Mouse (Mus musculus): Measurements from ENCODE around the gene Plpp7.

Plpp7 gene

DNA sequence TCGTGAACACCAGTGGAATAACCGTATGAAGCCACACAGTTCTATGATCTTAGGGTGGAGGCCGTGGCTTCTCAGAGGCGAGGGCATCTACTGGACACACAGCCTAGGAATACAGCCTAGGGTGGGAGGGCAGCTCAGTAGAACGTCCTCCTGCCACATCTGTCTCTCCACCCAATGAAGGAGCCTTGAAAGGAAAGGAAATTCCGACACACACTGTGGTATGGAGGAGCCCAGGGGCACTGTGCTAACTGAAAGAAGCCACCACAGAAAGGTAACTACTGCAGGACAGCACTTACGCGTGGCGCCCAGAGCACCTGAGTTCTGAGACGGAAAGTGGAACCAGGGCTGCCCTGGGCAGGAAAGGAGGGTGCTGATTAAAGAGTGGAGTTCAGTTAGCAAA, 24.6 kb upstream of the Plpp7 start:
- DNase-seq, result no peak

DNA sequence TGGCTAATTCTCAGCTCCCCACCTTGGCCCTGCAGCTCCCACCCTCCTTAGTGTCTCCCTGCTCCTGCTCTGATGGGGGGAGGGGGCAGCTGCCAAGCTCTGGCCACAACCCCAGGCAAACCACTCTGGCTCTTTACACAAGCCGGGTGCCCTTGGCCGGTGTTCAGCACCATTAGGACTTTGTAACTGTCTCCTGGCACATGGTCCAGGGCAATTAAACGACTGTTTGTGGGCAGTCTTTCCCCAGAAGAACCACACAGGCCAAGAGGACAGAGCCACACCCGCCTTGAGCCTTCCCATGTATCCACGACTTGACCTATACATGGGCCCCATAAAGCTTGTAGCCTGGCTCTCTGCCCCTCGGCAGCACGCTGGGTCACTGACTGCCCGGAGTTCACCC, 20.9 kb upstream of the Plpp7 start:
- no peak for DNase-seq

DNA sequence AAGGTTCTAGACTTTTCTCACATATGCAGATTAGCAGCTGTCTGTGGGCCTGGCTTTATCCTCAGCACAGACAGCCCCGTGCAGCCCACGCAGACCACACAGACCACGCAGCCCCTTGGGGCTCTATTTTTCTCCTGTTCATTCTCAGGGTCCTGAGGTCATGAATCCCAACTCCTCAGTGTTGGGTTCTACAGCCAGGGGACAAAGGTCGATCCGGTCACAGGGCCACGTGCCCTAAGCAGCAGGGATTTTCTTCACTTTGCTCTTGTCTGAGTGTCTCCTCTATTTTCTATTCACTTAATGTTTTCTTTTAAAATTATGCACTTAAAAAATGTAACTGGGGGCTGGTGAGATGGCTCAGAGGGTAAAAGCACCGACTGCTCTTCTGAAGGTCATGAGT, 20.0 kb upstream of the Plpp7 start:
- DNase-seq, result no peak

DNA sequence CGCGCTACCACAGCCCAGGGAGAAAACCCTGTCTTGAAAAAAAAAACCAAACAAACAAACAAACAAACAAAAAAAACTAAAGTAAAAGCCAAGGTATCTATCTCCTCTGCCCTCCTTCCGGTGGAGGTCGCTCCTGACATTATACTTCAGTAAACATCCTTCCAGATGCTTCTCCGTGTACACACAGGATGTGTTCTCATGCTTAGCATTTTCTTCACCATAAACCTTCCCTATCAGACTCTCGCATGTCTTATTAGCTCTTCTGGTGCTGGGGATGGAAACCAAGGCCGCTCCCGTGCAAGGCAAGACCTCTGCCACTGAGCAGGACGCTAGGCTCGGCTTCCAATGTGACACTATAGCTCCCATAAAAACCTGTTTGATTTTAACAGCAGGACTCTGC, 17.6 kb upstream of the Plpp7 start:
- DNase-seq, result no peak

DNA sequence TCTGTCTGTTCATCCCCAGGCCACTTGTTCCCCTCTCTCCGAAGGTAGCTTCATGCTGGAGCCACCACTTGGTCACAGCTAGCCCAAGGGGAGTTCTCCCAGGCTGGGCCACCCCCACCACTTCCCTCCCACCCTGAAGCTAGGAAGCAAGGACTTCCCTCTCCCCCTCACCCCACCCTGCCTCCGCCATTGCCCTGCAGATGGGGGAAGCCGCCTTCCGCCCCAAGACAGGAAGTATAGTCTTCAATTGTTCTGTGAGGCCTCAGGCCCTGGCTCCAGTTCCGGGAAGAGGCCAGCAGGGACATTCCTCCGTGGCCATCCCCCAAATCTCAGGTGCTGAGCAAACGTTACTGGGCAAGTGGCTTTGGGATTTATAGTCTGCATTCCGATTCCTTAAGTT, 16.8 kb upstream of the Plpp7 start:
- peak; percentile 52 for DNase-seq

DNA sequence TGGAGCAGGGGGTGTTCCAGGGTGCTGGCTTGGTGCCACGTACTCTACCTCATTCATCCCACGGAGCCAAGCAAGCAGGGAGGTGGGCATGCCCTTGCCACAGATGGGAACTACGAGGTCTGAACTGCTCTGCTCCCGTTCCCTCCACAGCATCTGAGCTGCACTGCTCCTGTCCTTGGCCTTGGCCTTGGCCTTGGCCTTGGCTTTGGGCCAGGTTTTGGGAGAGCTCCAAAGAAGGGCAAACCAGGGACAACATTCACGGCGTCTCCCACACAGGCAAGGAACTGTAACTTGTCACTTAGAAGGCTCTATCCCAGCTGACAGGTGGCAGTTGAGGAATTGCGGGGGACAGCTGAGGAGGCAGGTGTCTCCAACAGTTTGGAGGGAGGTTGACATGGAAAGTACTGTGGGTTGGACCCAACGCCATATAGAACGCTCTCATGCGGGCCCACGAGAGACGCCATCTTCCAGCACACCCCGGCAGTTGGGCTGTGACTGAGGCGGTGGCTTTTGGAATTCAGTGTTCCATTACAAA, 16.1 kb upstream of the Plpp7 start:
- DNase-seq, result no peak

DNA sequence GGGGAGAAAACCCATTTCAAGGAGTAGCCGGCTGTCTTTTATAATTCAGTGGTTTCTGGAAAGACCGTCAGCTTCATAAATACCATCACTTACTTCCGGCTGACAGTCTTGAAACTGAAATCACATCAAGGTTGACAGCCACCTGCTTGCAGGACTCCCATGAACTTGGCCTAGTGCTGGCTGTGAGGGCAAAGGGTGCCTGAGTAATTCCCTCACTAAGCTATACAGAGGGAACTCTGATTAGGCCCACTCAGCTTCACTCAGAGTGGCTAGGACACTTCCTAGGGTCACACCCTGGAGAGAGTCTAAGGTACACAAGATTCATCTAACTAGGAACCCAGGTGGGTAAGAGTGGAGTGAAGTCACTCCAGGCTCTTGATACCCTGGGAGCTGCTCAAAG, 14.6 kb upstream of the Plpp7 start:
- no peak for DNase-seq

DNA sequence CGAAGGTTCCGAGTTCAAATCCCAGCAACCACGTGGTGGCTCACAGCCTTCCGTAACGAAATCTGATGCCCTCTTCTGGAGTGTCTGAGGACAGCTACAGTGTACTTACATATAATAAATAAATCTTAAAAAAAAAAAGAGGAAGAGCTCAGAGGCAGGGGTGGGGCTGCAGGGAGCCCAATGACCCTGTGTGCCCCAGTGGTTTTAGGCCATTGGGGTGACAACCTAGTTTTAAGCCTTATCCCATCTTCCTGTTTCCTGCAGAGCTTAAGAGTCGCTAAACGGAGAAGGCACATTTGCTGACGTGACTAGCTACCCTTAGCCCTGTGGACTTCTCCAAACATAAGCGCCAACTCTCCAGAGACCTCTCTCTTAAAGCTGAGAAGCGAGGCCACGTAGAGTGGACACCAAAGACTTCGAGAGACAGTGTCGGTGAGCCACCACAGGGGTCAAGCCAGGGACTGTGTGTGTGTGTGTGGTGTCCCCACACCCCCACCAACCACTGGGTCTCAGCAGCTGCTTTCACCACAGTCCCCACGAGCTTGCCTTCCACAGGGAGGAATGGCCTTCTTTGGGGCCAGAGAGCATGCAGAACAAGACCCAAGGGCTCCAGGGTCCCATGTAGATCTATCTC, 13.9 kb upstream of the Plpp7 start:
- peak; percentile 28 for DNase-seq

DNA sequence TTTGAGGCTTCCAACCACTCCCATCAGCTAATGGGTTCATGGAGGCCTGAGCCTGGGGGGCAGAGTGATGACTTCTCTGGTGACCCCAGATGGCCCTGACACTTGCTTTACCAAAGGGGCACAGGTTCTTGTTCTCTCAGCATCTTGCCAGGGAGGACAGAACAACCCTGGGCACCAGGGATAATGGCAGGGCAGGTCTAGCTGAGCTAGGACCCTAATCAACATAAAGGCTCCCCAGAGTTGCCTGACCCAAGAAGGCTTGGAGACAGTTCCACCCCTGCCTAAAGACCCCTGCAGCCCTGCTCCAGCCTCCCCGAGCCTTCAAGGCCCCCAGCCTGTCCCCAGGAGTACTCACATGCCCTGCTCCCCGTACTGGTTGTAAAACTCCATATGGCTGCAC, 13.1 kb upstream of the Plpp7 start:
- DNase-seq, result peak; percentile 23

DNA sequence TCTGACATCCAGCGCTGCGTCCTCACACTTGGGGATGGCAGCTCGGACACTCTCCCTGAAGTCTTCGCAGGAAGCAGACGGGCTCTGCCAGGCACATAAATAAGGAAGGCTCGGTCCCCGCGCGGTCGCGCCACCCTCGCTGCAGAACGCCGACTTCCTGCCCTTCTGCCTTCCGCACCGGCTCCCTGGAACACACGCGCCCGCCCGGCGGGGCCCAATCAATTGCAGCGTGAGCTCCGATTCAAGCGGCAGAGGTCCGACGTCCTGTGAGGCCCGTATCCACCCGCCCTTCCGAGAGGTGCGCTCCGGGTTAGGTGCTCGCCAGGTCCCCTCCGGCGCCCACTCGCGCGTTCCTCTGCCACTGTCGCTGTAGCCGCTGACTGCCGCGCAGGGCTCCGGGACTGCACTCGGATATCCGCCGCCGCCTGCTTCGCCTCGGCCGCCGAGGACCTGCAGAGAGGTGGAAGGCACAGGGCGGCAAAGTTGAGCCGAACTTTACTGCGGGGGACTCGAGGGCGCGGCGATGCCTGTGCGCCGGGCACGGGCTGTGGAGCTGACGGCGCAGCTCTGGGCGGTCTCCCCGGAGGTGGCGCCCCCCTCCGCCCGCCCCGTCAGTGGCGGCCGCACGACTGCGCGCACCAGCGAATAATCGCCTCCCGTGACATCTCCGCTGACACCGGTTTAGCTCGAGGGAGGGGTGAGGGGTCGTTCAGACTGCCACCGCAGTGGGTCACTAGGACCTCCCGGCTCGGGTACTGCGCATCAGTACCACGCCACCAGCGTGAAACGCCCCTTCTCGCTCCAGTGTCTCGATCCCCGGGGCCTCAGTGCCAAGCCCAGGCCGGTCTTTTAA, 11.9 kb upstream of the Plpp7 start:
- DNase-seq, result peak; percentile 83

DNA sequence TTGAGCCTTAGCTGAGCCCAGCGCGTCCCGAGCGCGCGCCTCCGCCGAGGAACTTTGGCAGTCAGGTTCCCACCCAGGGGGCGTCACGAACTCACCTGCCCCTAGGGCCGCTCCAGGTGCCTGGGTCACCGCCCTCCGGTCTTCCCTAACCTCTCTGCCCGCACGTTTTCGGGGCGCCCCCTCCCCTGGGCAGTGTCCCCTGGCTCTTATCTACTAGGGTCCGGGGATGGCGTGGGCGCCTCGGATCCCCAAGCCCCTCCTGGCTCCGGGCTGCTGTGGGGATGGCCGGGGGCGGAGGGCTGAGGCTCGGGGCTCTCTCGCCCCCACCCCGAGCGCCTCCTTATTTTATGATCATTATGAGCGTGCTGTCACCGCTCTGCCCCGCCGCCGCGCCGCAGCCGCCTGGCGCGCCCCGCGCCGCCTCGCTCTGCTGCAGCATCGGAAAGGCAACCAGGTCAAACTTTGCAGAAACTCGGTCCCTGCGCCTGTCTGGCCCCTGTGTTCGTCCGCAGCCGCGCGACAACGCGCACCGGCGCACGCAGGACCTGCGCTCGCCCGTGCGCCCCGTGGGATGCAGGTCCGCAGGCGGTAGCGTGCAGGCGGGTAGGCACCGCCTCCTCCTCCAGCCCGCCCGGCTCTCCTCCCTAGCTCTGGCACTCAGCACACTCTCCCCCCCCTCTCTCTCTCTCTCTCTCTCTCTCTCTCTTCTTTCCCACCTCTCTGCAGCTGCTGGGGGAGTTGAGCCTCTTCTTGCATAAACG, 11.0 kb upstream of the Plpp7 start, which contains the start of gene Fam78a:
Fam78a (minus strand) TSS at position 747 of the 761 bp plus-strand sequence.
- DNase-seq, result peak; percentile 79

DNA sequence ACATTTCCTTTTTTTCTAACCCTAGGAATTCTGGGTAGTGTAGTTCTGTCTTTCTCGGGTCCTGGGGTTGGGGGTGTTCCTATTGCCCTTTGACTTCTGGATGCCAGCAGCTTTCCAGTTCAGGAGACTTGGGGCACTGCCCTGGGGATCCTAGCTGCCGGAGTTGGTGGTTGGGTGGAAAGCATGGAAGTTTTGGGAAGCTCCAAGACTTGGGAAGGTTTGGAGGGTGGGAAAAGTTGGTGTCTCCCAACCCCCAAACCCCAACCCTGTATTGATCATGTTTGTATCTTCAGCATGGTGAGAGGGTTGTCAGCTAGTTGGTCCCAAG, 10.5 kb upstream of the Plpp7 start:
- DNase-seq, result no peak

DNA sequence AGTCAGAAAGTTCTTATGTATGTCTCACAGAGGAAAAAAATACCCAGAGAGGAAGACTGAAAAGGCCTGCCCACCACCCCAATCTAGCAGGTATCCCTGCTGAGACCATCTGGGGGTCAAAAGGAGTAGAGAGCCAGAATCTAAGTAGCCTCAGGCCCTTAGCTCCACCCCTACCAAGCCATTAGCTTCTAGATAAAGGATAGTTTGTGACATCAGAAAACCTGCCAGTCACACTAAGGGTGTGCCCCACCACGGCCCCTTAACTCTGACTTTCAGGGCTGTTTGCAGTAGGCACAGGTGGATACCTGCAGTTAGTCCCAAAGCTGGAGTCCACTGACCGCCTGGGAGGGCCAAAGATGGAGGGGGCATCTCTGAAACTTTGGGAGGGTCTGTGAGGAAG, 10.1 kb upstream of the Plpp7 start:
- peak; percentile 88 for DNase-seq

DNA sequence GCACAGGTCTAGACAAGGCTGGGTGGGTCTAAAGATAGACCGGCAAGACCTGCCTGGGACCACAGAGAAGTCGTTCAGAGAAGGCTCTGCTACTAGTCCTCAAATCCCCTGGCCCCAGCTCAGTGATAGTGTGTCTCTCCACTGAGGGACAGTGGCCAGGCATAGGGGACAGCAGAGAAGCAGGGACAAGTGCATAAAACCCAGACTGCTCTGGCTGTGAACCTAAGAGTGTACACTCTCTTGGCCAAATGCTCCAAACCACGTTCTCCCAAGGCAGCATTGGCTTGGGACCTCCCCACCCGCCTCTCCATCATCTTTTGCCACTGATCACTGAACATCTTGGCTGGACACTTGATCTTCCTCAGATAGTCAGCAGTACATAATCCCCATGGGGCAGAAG, 7.7 kb upstream of the Plpp7 start:
- DNase-seq, result no peak

DNA sequence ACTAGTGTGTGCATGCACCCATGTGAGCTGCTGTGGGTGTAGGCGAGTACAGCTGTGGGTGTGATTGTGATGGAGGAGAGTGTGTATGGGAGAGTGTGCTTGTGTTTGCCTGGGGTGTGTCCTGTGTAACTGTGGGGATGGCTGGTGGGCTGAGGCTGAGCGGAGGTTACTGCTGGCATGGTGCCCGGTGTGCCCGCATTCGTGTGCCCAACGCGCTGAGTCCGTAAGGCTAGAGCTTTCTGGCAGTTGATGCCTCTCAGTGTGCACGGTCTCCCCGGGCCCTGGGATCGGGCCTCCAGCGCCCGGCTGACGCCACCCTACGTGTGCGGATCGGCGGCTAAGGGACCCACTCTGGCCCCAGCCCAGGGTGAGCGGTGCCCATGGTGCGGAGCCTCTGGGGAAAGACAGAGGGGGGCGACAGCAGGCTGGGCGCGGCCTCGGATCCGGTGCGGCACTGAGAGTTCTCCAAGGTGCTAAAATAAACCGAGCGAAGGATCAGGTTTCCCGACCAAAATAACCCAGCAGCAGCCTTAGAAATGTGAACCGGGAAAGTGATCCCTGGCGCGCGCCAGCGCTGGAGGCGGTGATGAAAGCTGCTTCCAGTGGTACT, 6.9 kb upstream of the Plpp7 start:
- DNase-seq, result no peak

DNA sequence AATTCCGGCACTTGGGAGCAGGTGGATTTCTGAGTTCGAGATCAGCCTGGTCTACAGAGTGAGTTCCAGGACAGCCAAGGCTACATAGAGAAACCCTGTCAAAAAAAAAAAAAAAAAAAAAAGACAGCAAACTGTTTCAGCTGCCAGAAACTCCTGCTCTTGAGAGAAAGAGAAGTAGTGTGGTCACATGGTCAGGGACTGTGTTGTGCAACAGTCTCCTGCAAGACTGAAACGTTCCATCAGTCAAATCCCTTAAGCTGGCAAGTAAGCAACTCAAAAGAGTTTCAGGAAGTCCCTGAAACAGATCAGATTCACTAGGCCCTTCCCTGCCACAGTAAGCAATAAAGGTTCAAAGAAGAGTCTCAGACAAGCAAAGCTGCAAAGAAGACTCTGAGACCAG, 5.7 kb upstream of the Plpp7 start:
- no peak for DNase-seq

DNA sequence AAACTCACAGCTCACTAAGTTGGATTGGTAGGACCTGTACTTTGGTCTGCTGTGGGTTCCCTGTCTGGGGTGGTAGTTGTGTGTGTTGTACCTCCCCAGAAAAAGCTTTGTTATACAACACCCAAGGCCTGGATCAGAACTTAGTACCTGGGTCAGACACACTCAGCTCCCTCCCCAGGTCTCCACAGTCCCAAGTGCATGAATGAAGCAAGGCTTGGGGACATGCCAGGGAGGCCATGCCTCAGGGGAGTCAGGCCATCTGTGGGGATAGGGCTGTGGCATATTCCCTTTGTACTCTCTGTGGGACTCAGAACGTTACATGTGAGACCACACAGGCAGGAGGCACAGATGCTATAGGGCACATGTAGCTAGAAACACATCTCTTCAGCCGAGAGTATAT, 5.2 kb upstream of the Plpp7 start:
- DNase-seq, result no peak

DNA sequence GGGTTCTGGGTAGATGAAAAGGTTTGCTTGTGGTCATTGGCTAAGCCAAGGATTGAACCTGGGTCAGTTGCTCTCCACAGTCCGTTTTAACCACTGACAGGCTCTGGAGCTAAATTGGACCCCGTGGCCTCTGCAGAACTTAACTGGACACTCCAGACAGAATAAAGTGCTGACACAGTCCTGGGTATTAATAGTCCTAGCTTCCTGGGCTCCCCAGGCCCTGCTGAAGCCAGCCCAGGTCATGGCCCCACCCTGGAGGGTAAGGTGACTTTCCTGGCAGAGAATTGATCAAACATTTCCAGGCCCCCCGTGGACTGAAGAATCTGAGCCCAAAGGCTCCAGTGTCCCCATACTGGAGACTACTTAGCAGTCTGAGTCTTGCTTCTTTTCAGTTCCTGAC, 3.4 kb upstream of the Plpp7 start:
- no peak for DNase-seq

DNA sequence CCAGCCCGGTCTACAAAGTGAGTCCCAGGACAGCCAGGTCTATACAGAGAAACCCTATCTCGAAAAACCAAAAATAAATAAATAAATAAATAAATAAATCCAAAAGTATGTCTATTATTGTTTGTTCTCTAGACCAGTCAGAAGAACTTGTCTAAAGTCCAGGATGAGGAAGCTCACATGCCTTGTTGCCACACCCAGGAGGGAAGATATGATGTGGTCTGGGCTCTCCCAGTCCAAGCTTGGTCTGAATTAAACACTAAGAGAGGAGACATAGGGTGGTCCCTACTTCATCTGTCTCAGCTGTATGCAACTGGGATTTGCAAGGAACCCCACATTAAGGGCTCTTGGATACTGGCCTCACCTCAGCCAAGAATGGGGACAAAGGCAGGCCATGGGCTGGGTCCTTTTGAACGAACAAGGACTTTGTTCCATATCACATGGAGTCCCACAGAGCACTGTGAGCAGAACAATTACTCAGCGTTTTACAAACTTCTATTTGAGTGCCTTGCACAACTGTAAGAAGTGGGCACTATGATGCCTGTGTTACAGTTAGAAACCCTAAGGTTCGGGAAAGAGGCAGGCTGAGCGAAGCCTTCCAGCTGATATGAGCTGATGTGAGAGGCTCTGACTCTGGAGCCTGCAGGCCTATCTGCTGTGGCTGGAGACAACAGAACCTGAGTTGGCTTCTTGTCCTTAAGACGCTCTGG, 1.2 kb upstream of the Plpp7 start:
- DNase-seq, result no peak

DNA sequence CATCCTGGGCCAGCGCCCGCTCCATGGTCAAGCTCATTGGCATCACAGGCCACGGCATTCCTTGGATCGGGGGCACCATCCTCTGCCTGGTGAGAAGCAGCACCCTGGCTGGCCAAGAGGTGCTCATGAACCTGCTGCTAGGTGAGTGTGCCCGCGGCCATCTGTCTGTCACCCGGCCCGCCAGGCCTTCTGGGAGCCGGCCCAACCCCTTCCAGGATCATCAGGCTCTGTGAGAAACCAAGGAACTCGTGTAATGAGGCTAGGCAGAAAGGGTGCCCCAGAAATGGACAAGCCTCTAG, 743 bp downstream of the Plpp7 start:
- no peak for DNase-seq

DNA sequence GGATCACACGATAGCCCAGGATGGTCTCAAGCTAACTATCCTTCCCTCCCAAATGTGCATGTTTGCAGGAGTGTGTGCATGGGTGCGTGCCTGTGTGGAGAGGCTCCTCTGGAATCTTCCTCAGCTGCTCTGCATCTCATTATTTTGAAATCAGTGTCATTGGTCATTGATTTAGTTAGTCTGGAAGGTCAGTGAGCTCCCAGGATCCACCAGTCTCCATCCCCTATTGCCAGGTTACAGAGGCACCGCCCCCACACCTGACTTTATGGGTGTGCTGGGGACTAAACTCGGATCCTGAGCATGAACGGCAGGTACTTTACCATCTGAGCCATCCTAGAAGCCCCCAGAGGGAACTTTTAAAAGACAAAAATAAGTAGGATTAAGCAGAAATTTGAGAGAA, 7.6 kb downstream of the Plpp7 start:
- DNase-seq, result no peak

DNA sequence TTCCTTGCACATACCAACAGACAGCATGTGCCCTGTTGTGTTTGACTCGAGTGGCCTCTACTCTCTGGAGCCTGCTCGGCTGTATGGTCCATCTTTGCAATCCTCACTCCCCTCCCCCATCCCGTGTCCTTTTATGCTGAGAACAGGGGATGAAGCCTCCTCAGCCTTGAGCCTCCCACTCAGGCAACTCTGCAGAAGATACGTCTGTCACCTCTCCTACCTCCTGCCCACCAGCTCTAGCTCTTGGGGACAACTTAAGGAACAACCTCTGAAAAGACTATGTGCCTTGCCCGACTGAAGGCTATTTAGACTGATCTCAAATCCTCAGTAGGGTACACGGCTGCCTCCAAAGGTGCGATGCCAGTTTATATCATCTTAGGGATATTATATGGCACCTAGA, 8.2 kb downstream of the Plpp7 start:
- DNase-seq, result no peak

DNA sequence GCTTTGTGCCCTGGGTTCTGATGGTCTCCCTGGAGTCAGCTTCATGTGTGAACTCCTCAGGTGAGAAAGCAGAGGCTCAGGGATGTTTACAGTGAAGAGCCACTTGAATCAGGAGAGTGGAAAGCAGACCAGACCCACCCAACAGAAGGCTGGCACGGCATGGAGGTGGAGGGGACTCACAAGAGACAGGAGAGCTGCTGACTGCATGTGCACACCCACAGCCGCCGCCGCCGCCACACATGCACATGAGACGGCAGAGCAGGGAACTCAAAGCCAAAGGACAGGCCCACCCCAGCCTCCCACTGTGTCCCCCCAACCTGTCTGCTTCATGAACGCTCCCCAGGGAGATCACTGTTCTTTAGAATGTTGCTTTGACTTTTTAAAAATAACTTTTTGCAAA, 8.8 kb downstream of the Plpp7 start:
- DNase-seq, result no peak

All from liver (tissue).